Mouse (Mus musculus): ENCODE measurements around the gene Lin37. TPM values are rescaled to one million over a fixed set of nuclear protein-coding genes. Genes with fewer than 3 reads are reported as not detected.

Gene Lin37
- polyA plus RNA-seq (2014; fragmentation: Illumina TruSeq; extraction: RNeasy Lipid Tissue Mini Kit (QIAGEN cat#74804); ENCODE audit: low read depth, low replicate concordance) = 5.1 TPM

DNA sequence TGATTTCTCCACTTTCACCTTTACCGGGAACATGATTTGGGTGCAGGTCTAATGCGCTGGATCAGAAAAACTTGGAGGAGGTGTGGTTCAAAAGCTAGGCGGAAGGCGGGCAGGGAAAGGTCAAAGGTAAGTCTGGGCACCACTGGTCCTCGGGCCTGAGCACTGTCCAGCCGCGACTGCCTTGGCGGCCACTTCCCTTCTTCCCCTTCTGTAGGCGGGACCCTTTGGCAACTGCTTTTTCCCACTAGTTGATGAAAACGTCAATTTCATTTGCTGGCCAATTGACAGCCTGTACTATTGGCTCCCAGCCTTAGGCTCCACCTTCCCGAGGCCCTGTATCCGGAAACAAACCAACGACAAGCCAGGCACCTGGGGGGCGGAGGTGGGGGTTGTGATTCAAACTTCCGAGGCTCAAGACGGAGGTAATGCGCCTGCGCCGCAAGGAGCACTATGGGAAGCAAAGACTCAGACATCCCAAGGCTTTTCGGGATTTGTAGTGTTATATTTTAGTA, at the start of gene Lin37:
Gene Lin37 (minus strand): TSS at position 396 of the 512 bp plus-strand sequence.

DNA sequence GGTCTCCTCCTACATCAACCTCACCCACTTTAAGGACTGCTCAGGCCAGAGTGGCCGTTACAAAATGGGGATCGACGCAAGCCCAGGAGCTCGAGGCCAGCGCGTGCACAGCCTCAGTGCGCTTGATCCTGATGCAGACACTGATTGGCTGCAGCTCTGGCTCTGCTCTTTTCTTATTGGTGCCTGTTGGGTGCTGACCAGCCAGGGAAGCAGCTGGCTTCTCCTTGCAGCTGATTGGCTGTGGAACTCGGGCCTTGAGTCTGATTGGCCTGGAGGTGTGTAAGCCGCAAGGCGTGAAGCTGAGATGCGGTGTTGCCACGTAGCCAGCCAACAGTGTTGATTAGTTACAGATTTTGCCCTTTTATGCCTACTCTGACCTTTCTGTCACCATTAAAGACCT, 39.1 kb upstream of the Lin37 start, which contains the start of gene Zbtb32:
Gene Zbtb32 (minus strand): TSS at position 124 of the 400 bp plus-strand sequence.

DNA sequence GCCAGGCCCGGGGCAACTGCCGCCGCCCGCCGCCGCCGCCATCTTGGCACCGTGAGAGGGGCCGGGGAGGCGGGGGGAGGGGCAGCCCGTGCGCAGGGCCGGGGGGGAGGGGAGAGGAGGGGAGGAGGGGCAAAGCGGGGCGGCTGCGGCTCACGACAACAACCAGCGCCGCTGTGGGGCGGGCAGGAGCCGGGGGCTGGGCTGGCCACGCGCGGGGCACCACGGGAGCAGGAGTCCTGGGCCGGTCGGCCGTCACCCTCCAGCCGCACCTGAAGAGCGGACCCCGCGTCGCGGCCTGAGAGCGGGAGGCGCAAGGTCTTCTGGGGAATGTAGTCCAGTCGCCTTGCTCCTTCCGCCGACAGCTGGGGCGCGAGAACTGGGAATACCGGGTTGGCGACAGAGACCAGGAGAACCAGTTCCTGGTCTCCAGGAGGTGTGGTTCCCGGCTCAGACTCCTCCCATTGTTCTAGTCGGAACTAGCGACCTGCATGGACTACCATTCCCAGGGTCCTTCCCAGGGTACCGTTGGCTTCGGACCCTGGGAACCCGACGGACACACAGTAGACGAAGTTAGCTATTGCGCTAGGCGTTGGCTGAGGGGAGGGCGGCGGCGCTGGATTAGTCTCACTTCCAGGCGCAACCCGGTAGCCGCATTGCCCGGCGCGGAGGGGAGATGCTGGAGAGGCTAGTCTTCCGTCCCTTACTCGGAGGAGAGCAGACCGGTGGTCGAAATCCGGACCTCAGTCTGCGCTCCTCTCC, 29.2 kb upstream of the Lin37 start, which contains the start of gene Kmt2b:
Gene Kmt2b (minus strand): TSS at position 51 of the 759 bp plus-strand sequence.

DNA sequence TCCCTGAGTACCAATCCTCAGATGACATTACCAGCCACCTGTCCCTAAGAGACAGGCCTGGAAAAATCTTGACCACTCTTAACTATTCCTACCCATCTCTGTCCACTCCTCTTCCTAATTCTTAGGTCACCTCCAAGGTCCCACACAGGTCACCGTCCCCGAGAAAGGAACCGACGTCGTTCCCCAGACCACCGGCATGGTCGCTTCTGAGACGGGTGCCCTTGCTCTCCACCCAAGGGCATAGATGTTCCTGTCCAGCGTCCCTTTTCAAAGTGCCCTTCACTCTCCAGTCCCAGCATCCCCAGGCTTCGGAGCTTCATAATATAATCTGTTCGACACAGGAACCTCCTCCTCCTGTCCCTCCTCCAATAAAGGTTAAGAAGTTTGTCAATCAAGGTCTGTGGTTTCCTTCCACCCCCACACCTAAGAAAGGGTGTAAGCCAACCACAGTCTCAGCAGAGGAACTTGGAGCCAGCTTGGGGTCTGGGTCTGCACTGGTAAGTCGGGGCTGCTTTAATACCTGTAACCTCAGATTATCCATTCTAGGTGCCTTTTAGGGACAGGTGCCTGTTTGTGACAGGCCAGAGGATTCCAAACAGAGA, 5.4 kb upstream of the Lin37 start, which contains the start of gene Igflr1:
Gene Igflr1 (plus strand): TSS at position 458 of the 602 bp plus-strand sequence.

DNA sequence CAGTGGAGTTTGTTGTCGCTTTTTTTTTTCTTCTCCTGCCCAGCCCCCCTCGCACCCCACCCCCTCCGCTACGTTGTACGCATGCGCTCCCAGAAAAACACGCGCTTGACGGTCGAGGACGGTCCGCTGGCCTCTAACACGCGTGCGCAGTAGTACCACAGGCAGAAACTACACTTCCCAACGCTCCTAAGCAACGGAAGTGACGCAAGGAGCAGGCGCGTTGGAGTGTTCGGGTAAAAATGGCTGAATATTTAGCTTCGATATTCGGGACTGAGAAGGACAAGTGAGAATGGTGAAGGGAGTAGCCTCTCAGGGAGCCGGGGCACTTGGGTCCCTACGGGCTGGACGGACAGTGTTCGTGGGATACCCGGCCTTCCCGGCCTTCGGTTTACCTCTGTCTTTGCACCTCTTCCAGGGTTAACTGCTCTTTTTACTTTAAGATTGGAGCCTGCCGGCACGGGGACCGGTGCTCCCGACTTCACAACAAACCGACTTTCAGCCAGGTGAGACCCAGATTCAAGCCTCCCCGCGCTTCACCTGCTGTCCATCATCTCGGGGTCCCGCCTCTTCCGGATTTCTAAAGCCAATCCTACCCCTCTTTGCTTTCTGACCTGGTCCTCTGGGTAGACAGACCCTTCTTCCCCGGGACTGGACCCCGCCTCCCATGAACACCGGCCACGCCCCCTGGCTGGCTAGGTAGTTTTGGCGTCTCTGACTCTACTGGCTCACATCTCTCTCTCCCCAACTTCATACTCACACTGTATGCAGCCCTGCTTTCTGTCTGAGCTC, 3.7 kb upstream of the Lin37 start, which contains the start of the genes U2af1l4, Gm49396 and Psenen:
Gene U2af1l4 (plus strand): TSS at position 185 of the 789 bp plus-strand sequence.
Gene Gm49396 (plus strand): TSS at position 228 of the 789 bp plus-strand sequence.
Gene Psenen (minus strand): TSS at position 511 of the 789 bp plus-strand sequence.

DNA sequence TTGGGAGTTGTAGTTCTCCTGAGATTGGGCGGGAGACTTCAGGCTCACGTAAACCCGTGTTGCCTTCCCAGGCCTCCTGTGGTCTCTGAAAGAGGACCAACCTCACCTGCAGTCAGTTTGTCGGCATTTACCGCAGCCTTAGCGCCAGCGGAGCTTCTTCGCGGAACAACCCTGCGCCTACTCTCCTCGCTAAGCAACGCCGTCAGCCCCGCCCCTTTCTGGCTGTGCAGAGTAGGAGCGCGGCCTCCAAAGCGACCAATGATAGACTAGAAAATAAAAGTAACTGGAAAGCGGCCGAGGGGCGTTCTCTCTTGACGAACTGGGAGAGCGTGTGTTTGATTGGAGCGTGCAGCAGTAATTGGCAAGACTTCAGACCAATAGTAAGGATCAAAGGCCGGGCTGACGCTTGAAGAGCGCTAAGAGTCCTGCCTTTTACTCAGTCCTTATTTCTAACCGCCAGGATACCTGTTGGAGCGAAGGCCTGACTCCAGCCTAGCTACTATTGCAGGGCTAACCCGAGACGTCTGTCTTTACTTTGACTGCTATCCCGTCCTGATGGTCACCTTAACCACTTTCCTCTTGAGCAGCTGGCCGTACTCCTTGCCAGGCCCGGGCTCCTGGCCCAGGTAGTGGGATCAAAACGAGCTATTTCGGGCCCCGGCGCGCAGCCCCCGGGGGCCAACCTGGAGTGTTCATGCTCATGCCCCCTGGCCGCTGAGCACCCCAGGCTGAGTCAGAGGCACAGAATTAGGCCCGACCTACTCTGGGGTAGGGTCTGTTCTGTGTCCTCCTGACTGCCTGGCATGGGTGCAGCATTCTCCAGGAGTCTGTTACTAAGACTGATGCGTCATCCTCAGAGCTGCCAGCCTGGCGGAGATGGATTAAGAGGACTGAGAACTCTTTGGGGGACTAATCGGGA, 7.3 kb downstream of the Lin37 start, which contains the start of the genes Hspb6 and Proser3:
Gene Hspb6 (plus strand): TSS at position 77 of the 919 bp plus-strand sequence.
Gene Proser3 (minus strand): TSS at position 198 of the 919 bp plus-strand sequence.

DNA sequence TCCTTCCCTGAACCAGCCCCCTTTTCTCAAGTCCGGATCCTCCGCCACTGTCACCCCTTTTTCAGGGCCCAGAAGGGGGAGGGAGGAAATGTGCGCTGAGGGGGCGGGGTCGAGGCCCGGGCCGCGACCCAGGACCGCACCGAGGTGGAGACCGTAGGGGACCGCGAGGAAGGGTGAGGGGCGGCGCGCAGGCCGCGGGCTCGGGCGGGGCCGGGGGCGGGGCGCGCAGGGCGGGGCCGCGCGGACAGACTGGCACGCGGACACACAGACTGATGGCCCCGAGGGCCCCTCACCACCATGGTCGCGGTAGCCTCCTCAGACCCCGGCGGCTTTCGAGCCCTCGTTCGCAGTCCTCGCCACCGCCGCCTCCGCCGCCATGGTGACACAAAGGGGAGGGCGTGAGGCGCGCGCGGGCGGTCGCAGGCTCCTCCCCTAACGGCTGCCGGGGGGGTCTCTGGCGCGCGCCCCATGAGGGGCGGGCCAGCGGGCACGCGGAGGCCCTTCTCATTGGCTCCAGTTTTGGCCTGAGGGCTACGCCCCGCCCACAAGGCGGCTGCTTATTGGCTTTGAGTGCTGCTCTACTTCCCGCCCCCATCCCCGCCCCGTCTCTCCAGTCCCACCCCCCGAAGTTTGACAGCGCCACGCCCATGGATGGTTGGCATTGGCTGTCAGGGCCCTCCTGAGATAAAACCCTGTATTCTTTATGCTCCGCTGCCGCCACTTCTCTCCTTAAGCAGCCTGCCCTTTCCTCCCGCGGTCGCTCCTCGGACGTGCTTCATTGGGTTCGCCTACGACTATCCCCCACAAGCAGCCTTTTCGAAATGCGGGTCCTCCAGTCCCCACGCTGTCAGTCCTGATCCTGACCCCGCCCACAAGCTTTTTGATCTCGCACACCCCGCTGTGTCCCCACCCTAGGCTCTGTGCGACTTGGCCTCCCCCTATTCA, 24.7 kb downstream of the Lin37 start, which contains the start of gene Arhgap33:
Gene Arhgap33 (minus strand): TSS at position 428 of the 945 bp plus-strand sequence.

Other genes starting within 250 kb of the Lin37 start
- gene Syne4, start 245.0 kb downstream of the Lin37 start, polyA plus RNA-seq (2014; fragmentation: Illumina TruSeq; extraction: RNeasy Lipid Tissue Mini Kit (QIAGEN cat#74804); ENCODE audit: low read depth, low replicate concordance) = not detected
- 0.50 TPM for gene E130208F15Rik, start 238.1 kb downstream of the Lin37 start, polyA plus RNA-seq (2014; fragmentation: Illumina TruSeq; extraction: RNeasy Lipid Tissue Mini Kit (QIAGEN cat#74804); ENCODE audit: low read depth, low replicate concordance)
- gene Sdhaf1, start 235.9 kb downstream of the Lin37 start, polyA plus RNA-seq (2014; fragmentation: Illumina TruSeq; extraction: RNeasy Lipid Tissue Mini Kit (QIAGEN cat#74804); ENCODE audit: low read depth, low replicate concordance) = 2.9 TPM
- 0.85 TPM for gene Lrfn3, start 197.1 kb downstream of the Lin37 start, polyA plus RNA-seq (2014; fragmentation: Illumina TruSeq; extraction: RNeasy Lipid Tissue Mini Kit (QIAGEN cat#74804); ENCODE audit: low read depth, low replicate concordance)
- 6.5 TPM for gene Tyrobp, start 146.1 kb downstream of the Lin37 start, polyA plus RNA-seq (2014; fragmentation: Illumina TruSeq; extraction: RNeasy Lipid Tissue Mini Kit (QIAGEN cat#74804); ENCODE audit: low read depth, low replicate concordance)
- not detected for gene Hcst, start 140.0 kb downstream of the Lin37 start, polyA plus RNA-seq (2014; fragmentation: Illumina TruSeq; extraction: RNeasy Lipid Tissue Mini Kit (QIAGEN cat#74804); ENCODE audit: low read depth, low replicate concordance)
- gene Nfkbid, start 138.1 kb downstream of the Lin37 start, polyA plus RNA-seq (2014; fragmentation: Illumina TruSeq; extraction: RNeasy Lipid Tissue Mini Kit (QIAGEN cat#74804); ENCODE audit: low read depth, low replicate concordance) = not detected
- not detected for gene Aplp1, start 114.3 kb downstream of the Lin37 start, polyA plus RNA-seq (2014; fragmentation: Illumina TruSeq; extraction: RNeasy Lipid Tissue Mini Kit (QIAGEN cat#74804); ENCODE audit: low read depth, low replicate concordance)
- gene Kirrel2, start 102.1 kb downstream of the Lin37 start, polyA plus RNA-seq (2014; fragmentation: Illumina TruSeq; extraction: RNeasy Lipid Tissue Mini Kit (QIAGEN cat#74804); ENCODE audit: low read depth, low replicate concordance) = not detected
- gene Nphs1, start 101.5 kb downstream of the Lin37 start, polyA plus RNA-seq (2014; fragmentation: Illumina TruSeq; extraction: RNeasy Lipid Tissue Mini Kit (QIAGEN cat#74804); ENCODE audit: low read depth, low replicate concordance) = not detected
- 10.0 TPM for gene Prodh2, start 66.2 kb downstream of the Lin37 start, polyA plus RNA-seq (2014; fragmentation: Illumina TruSeq; extraction: RNeasy Lipid Tissue Mini Kit (QIAGEN cat#74804); ENCODE audit: low read depth, low replicate concordance)
- not detected for gene Arhgap33, start 24.8 kb downstream of the Lin37 start, polyA plus RNA-seq (2014; fragmentation: Illumina TruSeq; extraction: RNeasy Lipid Tissue Mini Kit (QIAGEN cat#74804); ENCODE audit: low read depth, low replicate concordance)
- 13.0 TPM for gene Hspb6, start 7.7 kb downstream of the Lin37 start, polyA plus RNA-seq (2014; fragmentation: Illumina TruSeq; extraction: RNeasy Lipid Tissue Mini Kit (QIAGEN cat#74804); ENCODE audit: low read depth, low replicate concordance)
- 0.34 TPM for gene Proser3, start 7.5 kb downstream of the Lin37 start, polyA plus RNA-seq (2014; fragmentation: Illumina TruSeq; extraction: RNeasy Lipid Tissue Mini Kit (QIAGEN cat#74804); ENCODE audit: low read depth, low replicate concordance)
- 14.8 TPM for gene U2af1l4, start 3.5 kb upstream of the Lin37 start, polyA plus RNA-seq (2014; fragmentation: Illumina TruSeq; extraction: RNeasy Lipid Tissue Mini Kit (QIAGEN cat#74804); ENCODE audit: low read depth, low replicate concordance)
- gene Gm49396, start 3.5 kb upstream of the Lin37 start, polyA plus RNA-seq (2014; fragmentation: Illumina TruSeq; extraction: RNeasy Lipid Tissue Mini Kit (QIAGEN cat#74804); ENCODE audit: low read depth, low replicate concordance) = 1.6 TPM
- 23.8 TPM for gene Psenen, start 3.8 kb upstream of the Lin37 start, polyA plus RNA-seq (2014; fragmentation: Illumina TruSeq; extraction: RNeasy Lipid Tissue Mini Kit (QIAGEN cat#74804); ENCODE audit: low read depth, low replicate concordance)
- not detected for gene Igflr1, start 5.6 kb upstream of the Lin37 start, polyA plus RNA-seq (2014; fragmentation: Illumina TruSeq; extraction: RNeasy Lipid Tissue Mini Kit (QIAGEN cat#74804); ENCODE audit: low read depth, low replicate concordance)
- gene Kmt2b, start 28.9 kb upstream of the Lin37 start, polyA plus RNA-seq (2014; fragmentation: Illumina TruSeq; extraction: RNeasy Lipid Tissue Mini Kit (QIAGEN cat#74804); ENCODE audit: low read depth, low replicate concordance) = 2.6 TPM
- gene Zbtb32, start 39.1 kb upstream of the Lin37 start, polyA plus RNA-seq (2014; fragmentation: Illumina TruSeq; extraction: RNeasy Lipid Tissue Mini Kit (QIAGEN cat#74804); ENCODE audit: low read depth, low replicate concordance) = not detected
- gene Upk1a, start 53.0 kb upstream of the Lin37 start, polyA plus RNA-seq (2014; fragmentation: Illumina TruSeq; extraction: RNeasy Lipid Tissue Mini Kit (QIAGEN cat#74804); ENCODE audit: low read depth, low replicate concordance) = not detected
- gene Cox6b1, start 66.3 kb upstream of the Lin37 start, polyA plus RNA-seq (2014; fragmentation: Illumina TruSeq; extraction: RNeasy Lipid Tissue Mini Kit (QIAGEN cat#74804); ENCODE audit: low read depth, low replicate concordance) = 967 TPM
- not detected for gene Etv2, start 76.0 kb upstream of the Lin37 start, polyA plus RNA-seq (2014; fragmentation: Illumina TruSeq; extraction: RNeasy Lipid Tissue Mini Kit (QIAGEN cat#74804); ENCODE audit: low read depth, low replicate concordance)
- gene Rbm42, start 90.5 kb upstream of the Lin37 start, polyA plus RNA-seq (2014; fragmentation: Illumina TruSeq; extraction: RNeasy Lipid Tissue Mini Kit (QIAGEN cat#74804); ENCODE audit: low read depth, low replicate concordance) = 0.50 TPM
- gene Haus5, start 105.2 kb upstream of the Lin37 start, polyA plus RNA-seq (2014; fragmentation: Illumina TruSeq; extraction: RNeasy Lipid Tissue Mini Kit (QIAGEN cat#74804); ENCODE audit: low read depth, low replicate concordance) = 0.93 TPM
- not detected for gene Pmis2, start 111.8 kb upstream of the Lin37 start, polyA plus RNA-seq (2014; fragmentation: Illumina TruSeq; extraction: RNeasy Lipid Tissue Mini Kit (QIAGEN cat#74804); ENCODE audit: low read depth, low replicate concordance)
- not detected for gene 2200002J24Rik, start 139.1 kb upstream of the Lin37 start, polyA plus RNA-seq (2014; fragmentation: Illumina TruSeq; extraction: RNeasy Lipid Tissue Mini Kit (QIAGEN cat#74804); ENCODE audit: low read depth, low replicate concordance)
- gene Atp4a, start 152.4 kb upstream of the Lin37 start, polyA plus RNA-seq (2014; fragmentation: Illumina TruSeq; extraction: RNeasy Lipid Tissue Mini Kit (QIAGEN cat#74804); ENCODE audit: low read depth, low replicate concordance) = 0.21 TPM
- 28.3 TPM for gene Tmem147, start 169.7 kb upstream of the Lin37 start, polyA plus RNA-seq (2014; fragmentation: Illumina TruSeq; extraction: RNeasy Lipid Tissue Mini Kit (QIAGEN cat#74804); ENCODE audit: low read depth, low replicate concordance)
- not detected for gene Gapdhs, start 183.8 kb upstream of the Lin37 start, polyA plus RNA-seq (2014; fragmentation: Illumina TruSeq; extraction: RNeasy Lipid Tissue Mini Kit (QIAGEN cat#74804); ENCODE audit: low read depth, low replicate concordance)
- not detected for gene Sbsn, start 191.6 kb upstream of the Lin37 start, polyA plus RNA-seq (2014; fragmentation: Illumina TruSeq; extraction: RNeasy Lipid Tissue Mini Kit (QIAGEN cat#74804); ENCODE audit: low read depth, low replicate concordance)
- not detected for gene Dmkn, start 203.9 kb upstream of the Lin37 start, polyA plus RNA-seq (2014; fragmentation: Illumina TruSeq; extraction: RNeasy Lipid Tissue Mini Kit (QIAGEN cat#74804); ENCODE audit: low read depth, low replicate concordance)
- gene Krtdap, start 228.1 kb upstream of the Lin37 start, polyA plus RNA-seq (2014; fragmentation: Illumina TruSeq; extraction: RNeasy Lipid Tissue Mini Kit (QIAGEN cat#74804); ENCODE audit: low read depth, low replicate concordance) = not detected

Measured in liver, adult 10 weeks (tissue).